Mouse (Mus musculus) splenic B cell, adult 2 months (primary cell): ENCODE data around the gene Nfatc3.
A peak's percentile ranks its signal among the peaks of the same experiment; 100 is the strongest.

Experiments used
- DNase-seq: peaks from one replicate; pipeline ENCODE4 v3.0.0-alpha.2; 2011; ENCODE audit warnings: low read depth, low spot score
- H3K27me3 ChIP-seq: 2 replicates; pipeline ENCODE4 v1.6.1; 2012; ENCODE audit warnings: mild to moderate bottlenecking, low read length, moderate library complexity, mixed read lengths; ENCODE audit not compliant: control insufficient read depth, poor library complexity, insufficient read depth, severe bottlenecking
- H3K36me3 ChIP-seq: 2 replicates; pipeline ENCODE4 v1.6.1; 2012; ENCODE audit warnings: mild to moderate bottlenecking, low read length, moderate library complexity, mixed read lengths; ENCODE audit not compliant: control insufficient read depth, poor library complexity, insufficient read depth, severe bottlenecking

Nfatc3 gene

GRCm38 (mm10) chr8:106074236-106074635 lies 15.6 kb downstream of the Nfatc3 start:
- Histone ChIP-seq H3K36me3 (no peaks in the 10 kb centered on the region; the same call in 1 of the 2 replicates), H3K27me3 (no peaks in the 10 kb centered on the region)
- no peak for DNase-seq

DNA sequence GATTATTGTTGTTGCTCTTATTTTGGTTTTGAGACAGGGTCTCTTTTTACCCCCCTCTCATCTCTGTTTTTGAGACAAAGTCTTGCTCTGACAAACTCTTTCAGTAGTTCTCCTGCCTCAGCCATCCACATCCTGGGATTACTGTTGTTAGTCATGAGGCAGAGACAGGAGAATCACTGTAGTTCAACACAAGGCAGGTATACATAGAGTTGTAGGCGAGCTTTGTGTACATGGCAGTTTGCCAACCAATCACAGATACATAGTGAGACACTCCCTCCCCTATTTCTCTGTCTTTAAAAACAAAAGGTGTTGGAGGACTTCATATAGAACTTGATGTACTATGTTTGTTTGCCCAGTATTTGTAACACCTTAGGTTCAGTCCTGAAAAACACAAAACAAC lies 16.0 kb downstream of the Nfatc3 start:
- no peak for DNase-seq
- H3K27me3 ChIP-seq: no peaks in the 10 kb centered on the region
- H3K36me3 ChIP-seq: no peaks in the 10 kb centered on the region; the same call in 1 of the 2 replicates

- peak; percentile 69 for DNase-seq
- H3K27me3 ChIP-seq: no peaks in the 10 kb centered on the region
- H3K36me3 ChIP-seq: no peaks in the 10 kb centered on the region; the same call in none of the 2 replicates
Observed at GRCm38 (mm10) chr8:106075161-106075862, 16.7 kb downstream of the Nfatc3 start.

- DNase-seq: no peak
Observed at GRCm38 (mm10) chr8:106075863-106076174, 17.2 kb downstream of the Nfatc3 start.

GRCm38 (mm10) chr8:106076612-106077011 lies 18.0 kb downstream of the Nfatc3 start:
- peak; percentile 77 for DNase-seq
- no peaks in the 10 kb centered on the region; the same call in none of the 2 replicates for H3K36me3 ChIP-seq

More at GRCm38 (mm10) chr8:106075863-106076174, 17.2 kb downstream of the Nfatc3 start:
- Histone ChIP-seq H3K27me3 (no peaks in the 10 kb centered on the region), H3K36me3 (no peaks in the 10 kb centered on the region; the same call in none of the 2 replicates)

GRCm38 (mm10) chr8:106077452-106078067 lies 18.9 kb downstream of the Nfatc3 start:
- Histone ChIP-seq H3K36me3 (no peaks in the 10 kb centered on the region; the same call in none of the 2 replicates), H3K27me3 (no peaks in the 10 kb centered on the region)
- peak; percentile 32 for DNase-seq

More at GRCm38 (mm10) chr8:106076612-106077011, 18.0 kb downstream of the Nfatc3 start:
- no peaks in the 10 kb centered on the region for H3K27me3 ChIP-seq

GRCm38 (mm10) chr8:106102321-106102720 lies 43.7 kb downstream of the Nfatc3 start:
- Histone ChIP-seq H3K27me3 (no peaks in the 10 kb centered on the region), H3K36me3 (peaks cover 8% of the 10 kb centered on the region; the same call in 1 of the 2 replicates)
- DNase-seq: no peak

GRCm38 (mm10) chr8:106103888-106104287 lies 45.2 kb downstream of the Nfatc3 start:
- no peaks in the 10 kb centered on the region for H3K27me3 ChIP-seq
- no peak for DNase-seq
- peaks cover 10% of the 10 kb centered on the region; the same call in 1 of the 2 replicates for H3K36me3 ChIP-seq

- H3K36me3 ChIP-seq: peaks cover 16% of the 10 kb centered on the region
- DNase-seq: no peak
- H3K27me3 ChIP-seq: no peaks in the 10 kb centered on the region
Observed at GRCm38 (mm10) chr8:106106193-106106592, 47.6 kb downstream of the Nfatc3 start.

- Histone ChIP-seq H3K36me3 (peaks cover 17% of the 10 kb centered on the region), H3K27me3 (no peaks in the 10 kb centered on the region)
- no peak for DNase-seq
Observed at GRCm38 (mm10) chr8:106108080-106108479, 49.4 kb downstream of the Nfatc3 start.

- DNase-seq: no peak
- peaks cover 17% of the 10 kb centered on the region for H3K36me3 ChIP-seq
- no peaks in the 10 kb centered on the region for H3K27me3 ChIP-seq
Observed at GRCm38 (mm10) chr8:106108729-106109128, 50.1 kb downstream of the Nfatc3 start.

DNA sequence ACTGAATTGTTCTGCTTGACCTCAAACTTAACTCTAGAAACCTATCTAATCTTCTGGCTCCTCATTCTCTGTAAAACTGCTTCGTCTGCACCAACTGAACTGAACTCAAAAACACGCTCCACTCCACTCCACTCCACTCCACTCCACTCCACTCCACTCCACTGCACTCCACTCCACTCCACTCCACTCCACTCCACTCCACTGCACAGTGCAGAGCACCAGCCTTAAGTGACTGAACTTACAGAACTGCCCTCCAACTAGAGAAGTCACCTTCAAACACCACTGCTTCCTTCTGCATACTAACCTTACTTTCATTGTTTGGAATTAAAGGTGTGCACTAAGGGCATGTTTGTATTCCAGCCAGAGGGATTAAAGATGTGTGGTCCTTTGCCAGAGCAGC lies 53.4 kb downstream of the Nfatc3 start:
- H3K27me3 ChIP-seq: no peaks in the 10 kb centered on the region
- peaks cover 19% of the 10 kb centered on the region for H3K36me3 ChIP-seq
- DNase-seq: no peak

- H3K27me3 ChIP-seq: no peaks in the 10 kb centered on the region
- no peak for DNase-seq
- H3K36me3 ChIP-seq: peaks cover 19% of the 10 kb centered on the region
Observed at GRCm38 (mm10) chr8:106112514-106112913, 53.9 kb downstream of the Nfatc3 start.

DNA sequence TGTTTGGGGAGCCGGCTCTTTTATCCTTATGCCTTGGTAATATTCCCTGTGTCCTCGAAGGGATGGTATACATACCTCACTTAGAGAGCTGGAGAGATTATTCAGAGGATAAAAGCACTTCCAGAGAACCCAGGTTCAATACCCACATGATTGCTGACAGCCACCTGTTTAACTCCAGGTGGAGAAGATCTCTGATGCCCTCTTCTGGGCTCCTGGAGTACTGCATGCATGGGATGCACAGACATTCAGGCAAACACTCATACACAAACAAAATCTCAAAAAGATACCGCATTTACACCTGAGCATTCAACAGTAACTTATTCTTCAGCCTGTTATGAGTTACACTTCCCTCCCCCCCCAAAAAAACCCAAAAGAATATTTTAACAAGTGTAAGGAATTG lies 57.3 kb downstream of the Nfatc3 start:
- DNase-seq: peak; percentile 74
- Histone ChIP-seq H3K36me3 (peaks cover 13% of the 10 kb centered on the region), H3K27me3 (no peaks in the 10 kb centered on the region)

- H3K36me3 ChIP-seq: peaks cover 10% of the 10 kb centered on the region
- DNase-seq: no peak
- no peaks in the 10 kb centered on the region for H3K27me3 ChIP-seq
Observed at GRCm38 (mm10) chr8:106123443-106123842, 64.8 kb downstream of the Nfatc3 start.
